Mouse (Mus musculus) left cerebral cortex, adult 11 months (tissue): ENCODE data around the gene Kcna2.

Experiments used
- DNase-seq: peaks from one replicate; pipeline ENCODE4 v3.0.0; 2022; ENCODE audit warnings: low spot score

The Kcna2 gene

DNA sequence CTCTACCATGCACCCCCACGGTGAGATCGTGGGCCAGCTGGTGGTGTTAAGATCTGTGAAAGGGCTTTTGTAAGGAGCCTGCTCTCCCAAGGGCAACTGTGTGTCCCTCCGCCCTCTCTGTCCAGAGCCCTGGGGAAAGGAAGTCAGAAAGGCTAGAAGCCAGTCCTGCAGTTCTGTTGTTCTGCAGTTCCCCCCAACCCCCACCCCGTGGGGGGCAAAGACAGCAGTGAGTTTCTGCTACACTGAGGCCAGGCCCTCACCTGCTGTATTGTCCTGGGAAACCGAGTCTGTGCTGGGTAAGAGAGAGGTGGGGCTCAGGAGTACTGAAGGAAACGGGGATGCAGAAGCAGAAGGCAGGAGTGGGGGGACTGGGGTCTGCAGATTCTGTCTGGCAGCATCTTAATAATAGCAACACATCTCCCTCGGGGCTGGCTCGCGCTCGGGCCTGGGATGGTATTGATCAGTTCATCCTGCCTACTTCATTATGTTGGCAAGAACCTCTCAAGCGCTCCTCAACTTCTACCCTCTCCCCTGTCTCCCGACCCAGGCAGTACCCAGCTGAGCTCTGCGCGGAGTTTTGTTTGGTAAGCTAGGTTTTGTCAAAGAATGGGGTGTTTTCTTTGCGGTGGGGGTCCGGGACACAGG is at the start of gene Kcna2:
TSS of gene Kcna2 (plus strand) at position 336 of the 645 bp plus-strand sequence.
- no peak for DNase-seq

DNA sequence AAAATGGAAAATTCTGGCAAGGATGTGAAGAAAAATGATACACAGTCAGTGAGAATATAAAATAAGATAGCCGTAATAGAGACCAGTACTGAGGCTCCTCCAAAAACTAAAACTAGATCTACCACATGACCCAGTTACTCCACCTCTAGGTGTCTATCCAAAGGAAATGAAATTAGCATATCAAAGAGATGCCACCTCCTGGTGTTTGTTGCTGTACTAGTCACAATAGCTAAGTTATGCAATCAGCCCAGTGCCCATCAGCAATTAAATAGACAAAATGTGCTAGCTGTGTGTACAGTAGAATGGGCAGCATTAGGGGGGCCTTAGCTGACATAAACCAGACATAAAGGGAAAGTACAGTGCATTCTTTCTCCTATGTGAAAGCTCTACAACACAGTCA is 39.5 kb upstream of the Kcna2 start:
- DNase-seq = no peak

DNA sequence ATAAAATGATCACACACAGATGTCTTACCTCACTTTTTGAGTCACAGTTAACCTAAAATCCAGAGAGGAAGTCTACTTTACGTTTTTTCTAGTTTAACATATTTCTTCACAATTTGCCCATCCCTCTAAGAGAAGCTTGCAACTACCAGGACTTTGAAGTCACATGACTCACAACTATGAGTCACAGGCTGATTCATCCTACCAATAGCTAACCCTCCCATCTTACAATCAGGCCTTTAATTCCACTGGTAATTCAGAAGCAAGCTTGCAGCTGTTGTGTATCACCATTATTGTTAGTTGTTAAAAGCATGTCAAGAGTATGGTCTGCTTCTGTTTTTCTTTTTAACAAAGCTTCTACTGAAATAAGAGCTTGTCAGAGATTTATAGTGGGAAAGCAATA is 38.2 kb upstream of the Kcna2 start:
- no peak for DNase-seq

GRCm38 (mm10) chr3:107065510-107066095 is 35.3 kb upstream of the Kcna2 start:
- DNase-seq = no peak

DNA sequence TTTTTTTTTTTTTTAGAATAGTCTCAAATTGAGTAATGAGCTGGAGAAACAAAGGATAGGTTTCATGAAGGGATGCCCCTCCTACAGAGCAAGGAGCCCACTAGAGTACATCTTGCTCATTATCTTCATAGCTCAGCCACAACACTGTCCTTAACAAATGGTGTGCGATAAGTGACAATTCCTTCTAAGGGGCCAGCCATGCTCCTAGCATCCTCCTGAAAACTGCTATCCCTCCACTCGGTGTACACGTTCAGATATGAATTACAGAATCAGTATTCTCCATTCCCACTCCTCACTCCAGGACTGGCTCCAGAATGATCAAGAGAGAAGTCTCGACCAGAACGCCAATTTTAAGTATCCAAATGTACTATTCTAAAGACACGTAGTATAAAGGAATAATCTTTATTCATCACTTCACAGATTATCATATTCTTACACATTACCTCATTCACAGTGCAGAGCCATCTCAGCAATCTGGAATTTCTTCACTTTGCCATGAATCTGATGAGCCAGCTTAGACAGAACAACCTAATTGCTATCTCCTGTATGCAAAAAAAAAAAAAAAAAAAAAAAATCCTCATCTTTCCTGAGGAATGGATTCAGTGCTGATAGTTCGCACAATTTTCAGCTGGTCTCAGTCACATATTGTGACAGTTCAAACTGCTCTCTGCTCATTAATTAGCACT is 34.6 kb upstream of the Kcna2 start:
- DNase-seq = no peak

DNA sequence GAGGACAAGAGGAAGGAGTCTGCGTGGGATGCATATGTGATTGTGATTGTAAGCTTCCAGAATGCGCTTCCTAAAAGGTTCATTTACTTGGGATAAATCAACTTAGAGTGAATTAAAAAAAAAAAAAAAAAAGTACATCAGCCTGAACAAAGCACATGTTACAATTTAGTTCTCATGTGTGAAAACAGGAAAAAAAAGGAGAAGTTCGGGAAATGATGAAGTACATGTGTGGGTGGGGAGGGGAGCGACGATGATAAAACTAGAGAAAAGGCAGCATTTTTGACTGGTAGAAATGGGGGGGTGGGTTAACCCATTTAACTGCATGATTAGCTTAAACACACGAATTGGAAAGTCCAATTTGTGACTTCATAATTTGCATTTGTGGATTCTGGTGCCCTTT is 33.7 kb upstream of the Kcna2 start:
- DNase-seq = no peak

DNA sequence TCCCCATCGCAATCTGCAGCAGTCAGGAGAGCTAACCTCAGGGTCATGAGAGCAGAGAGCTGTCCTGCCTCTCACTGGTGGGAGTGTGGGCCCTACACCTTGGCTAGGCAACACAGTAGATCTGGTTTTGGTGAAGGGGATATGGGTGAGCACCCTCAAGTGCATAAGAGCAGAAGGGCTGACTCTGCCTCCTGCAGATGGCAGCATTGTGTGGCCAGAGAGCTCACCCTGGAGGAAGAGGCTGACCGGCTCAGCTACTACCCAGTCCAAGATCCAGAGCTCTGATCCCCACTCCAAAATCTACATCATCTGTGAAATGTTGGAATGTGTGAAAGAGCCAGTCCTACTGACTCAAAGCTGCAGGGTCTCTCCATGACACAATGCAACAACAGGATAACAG is 27.1 kb upstream of the Kcna2 start:
- DNase-seq = no peak

DNA sequence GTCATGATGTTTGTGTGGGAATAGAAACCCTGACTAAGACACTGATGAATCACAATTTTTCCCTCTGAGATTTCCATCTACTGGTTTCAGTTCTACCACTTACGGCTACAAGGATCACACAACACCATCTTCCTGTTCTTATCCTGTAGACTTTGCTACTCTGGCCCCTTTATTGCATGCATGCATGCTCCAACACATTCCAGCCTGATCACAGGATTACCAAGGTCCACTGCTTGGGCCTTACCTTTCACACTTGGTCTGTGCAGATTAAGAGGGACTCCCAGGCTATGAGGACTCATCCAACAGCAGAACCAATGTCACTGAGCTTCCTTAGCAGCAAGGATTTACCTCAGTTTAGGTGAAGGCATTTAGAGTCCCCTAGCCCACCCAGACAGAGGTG is 25.2 kb upstream of the Kcna2 start:
- DNase-seq = no peak

- no peak for DNase-seq
Observed at GRCm38 (mm10) chr3:107076658-107077057, 24.3 kb upstream of the Kcna2 start.

- DNase-seq = no peak
Observed at GRCm38 (mm10) chr3:107077101-107077500, 23.8 kb upstream of the Kcna2 start.

- no peak for DNase-seq
Observed at GRCm38 (mm10) chr3:107080803-107081202, 20.1 kb upstream of the Kcna2 start.

GRCm38 (mm10) chr3:107081227-107081626 is 19.7 kb upstream of the Kcna2 start:
- DNase-seq = no peak

GRCm38 (mm10) chr3:107084586-107084985 is 16.4 kb upstream of the Kcna2 start:
- no peak for DNase-seq

DNA sequence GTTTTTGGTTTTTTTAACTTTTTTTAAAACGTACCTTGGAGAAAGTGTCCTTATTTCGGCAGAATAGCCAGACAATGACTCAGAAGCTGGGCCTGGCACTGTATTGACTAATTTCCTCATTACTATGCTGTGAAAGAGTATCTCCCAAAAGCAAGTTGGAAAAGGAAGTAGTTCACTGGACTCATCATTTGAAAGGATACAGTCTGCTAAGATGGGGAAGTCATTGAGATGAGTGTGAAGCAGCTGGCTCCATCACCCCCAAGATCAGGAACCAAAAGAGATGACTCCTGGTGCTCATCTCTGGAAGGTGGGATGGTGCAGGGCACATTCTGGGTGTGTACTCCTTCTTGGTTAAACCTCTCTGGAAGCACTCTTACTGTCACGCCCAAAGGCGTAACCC is 13.5 kb upstream of the Kcna2 start:
- DNase-seq = no peak

DNA sequence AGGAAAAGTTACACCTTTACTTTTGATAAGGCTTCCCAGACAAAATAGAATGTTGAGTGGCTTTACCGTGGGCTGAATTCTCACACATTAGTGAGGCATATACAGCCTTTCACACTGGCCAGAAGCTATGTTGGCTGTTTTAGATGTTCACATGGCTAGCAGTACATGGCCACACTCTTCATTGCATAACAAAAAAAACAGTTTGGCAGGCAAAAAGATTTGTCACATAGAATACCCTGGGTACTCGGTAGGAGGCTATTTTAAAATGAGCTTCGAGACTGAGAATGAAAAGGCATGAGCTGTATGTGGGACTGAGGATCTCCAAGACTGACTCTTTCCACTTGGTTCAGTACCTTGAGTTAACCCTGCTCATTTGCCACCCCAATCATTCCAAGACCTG is 12.1 kb upstream of the Kcna2 start:
- DNase-seq = no peak

DNA sequence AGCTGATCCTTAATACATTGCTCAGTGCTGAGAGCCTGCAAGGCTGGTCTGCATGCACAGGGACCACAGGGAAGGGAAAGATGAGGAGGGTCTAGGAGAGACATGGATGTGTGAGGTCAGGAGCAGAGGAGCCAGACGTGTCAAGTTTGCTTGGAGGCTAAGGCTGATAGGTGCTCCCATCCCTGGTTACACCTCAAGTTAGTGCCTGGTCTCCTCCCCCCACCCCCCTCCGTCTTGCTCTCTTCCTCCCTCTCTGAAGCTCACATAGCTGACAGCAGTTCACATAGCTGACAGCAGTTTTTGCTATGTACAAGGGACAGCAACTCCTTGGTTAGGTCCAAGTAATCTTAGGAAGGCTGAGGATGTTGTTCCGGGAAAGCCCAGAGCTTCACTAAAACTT is 11.5 kb upstream of the Kcna2 start:
- DNase-seq = no peak

- DNase-seq = no peak
Observed at GRCm38 (mm10) chr3:107090001-107090400, 10.9 kb upstream of the Kcna2 start.

- no peak for DNase-seq
Observed at GRCm38 (mm10) chr3:107090403-107091150, 10.4 kb upstream of the Kcna2 start.

DNA sequence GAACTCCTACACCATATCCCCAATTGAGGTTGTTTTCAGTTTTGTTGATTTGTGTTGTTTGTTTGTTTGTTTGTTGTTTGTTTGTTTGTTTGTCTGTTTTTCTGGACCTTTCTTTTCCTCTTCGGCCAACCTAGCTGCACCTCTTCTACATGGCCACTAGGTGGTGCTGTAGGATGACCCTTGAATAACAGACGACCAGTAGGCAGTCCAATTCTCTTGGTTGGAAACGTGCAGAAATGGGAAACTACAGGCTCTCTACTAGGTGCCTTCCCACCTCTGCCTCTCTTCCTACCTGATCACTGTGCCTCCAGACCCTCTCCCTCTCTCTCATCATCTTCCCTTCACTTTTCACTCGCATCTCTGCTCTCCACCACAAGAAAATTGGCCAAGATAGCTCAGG is 6.9 kb upstream of the Kcna2 start:
- DNase-seq = no peak

DNA sequence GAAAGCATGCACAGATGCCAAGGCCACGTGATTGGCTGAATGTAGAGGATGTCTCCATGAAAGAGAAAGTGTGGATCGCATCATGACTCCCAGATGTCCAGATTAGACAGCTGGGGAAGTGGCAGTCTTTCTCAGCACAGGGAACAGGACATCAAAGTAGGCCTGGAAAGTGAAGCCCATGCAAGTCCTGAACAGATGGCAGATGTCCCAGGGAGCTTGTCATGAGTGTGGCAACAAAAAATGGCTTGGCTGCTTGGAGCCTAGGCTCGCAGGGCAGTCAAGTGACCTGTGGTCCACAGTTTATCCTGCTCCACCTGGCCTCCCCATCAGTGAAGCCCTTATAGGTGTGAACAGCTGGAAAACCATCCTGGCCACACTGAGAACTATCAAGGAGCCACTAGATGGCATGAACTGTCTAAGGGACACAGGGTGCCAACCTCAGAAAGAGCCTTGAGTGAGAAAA is 4.6 kb upstream of the Kcna2 start:
- DNase-seq = no peak

- no peak for DNase-seq
Observed at GRCm38 (mm10) chr3:107099866-107100265, 1.1 kb upstream of the Kcna2 start.

DNA sequence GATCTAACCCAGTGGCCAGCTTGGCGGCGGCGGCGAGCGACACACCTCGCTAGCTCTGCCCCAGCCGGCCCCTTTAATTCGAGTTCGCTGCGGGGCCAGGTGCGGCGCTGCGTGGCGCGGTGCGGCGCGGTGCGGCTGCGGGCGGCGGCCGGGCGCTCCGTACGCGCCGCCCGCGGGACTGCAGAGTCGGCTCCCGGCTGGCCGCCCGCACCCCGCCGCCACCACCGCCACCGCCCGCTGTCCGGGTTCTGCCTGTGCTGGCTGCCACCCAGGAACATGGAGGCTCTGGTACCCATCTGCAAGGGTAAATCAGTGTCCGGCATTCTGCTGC is 475 bp downstream of the Kcna2 start:
- no peak for DNase-seq
